Mouse (Mus musculus): ENCODE results near the gene Lrrtm4.

DNA sequence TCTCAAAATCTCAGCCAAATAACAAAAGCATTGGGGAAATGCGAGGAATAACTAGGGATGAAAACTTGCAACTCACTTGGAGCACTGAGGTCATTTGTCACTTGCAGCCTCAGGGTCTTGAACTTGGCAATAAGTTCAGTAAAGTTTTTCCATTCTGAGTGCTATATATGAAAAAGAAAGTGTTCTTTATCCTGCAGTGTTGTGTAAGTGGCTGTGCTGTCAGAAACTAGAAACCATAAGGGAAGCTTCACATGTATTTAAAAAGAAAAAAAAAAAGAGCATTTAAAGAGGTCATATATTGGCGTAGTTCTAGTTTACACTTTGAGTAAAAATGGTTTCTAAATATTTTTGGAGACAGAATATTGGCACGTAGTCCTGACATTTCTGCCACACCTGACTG, 313.1 kb downstream of the Lrrtm4 start:
- TF ChIP-seq CTCF (IDR thresholded peaks at IDR 0.05; ENCODE audit: extremely low read depth, insufficient read depth, low read length) (no peak), POLR2A (IDR thresholded peaks at IDR 0.05; ENCODE audit: extremely low read depth, insufficient read depth, low read length) (no peak)
